ENCODE assay signal across 32 mouse cellular contexts in the genomic region with DNA sequence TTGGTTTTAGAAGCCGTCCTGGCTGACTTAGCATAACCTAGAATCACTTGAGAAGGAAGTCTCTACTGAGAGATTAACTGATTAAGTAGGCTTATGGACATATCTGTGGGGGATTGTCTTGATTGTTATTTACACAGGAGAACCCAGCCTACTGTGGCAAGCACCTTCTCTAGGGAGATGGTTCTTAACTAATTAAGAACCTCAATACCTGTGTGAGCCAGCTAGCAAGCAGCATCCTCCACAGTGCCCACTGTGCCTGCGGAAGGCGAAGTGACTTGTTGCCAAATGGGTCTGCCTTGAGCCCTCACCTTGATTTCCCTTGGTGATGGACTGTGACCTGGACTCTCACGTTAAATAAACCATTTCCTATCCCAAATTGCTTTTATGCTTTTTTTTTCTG.
"Had no signal": no experiment of that assay in that cellular context is flagged by ENCODE, and none has a peak within 500 bp of the region (broad histone marks: within the 10 kb centered on the region; RNA-seq: fewer than 3 reads in every experiment).

No protein-coding gene starts in this region.

- ATAC-seq: liver, embryonic 12.5 days; liver, postnatal 0 days; lung, postnatal 0 days; midbrain, embryonic 13.5 days; midbrain, embryonic 15.5 days; midbrain, embryonic 16.5 days had no signal

- H3K4me1 ChIP-seq: liver, embryonic 12.5 days; liver, embryonic 13.5 days; liver, embryonic 15.5 days; megakaryocyte, embryonic 14.5 days; midbrain, embryonic 12.5 days; midbrain, embryonic 13.5 days; midbrain, embryonic 15.5 days had no signal

- H3K27me3 ChIP-seq: limb, embryonic 12.5 days; limb, embryonic 13.5 days; limb, embryonic 15.5 days; liver, embryonic 12.5 days; liver, embryonic 13.5 days; liver, embryonic 15.5 days; lung, embryonic 15.5 days; megakaryocyte, embryonic 14.5 days; midbrain, embryonic 12.5 days; midbrain, embryonic 13.5 days; midbrain, embryonic 15.5 days; neural tube, embryonic 12.5 days had no signal

- H3K4me2 ChIP-seq: limb, embryonic 12.5 days; limb, embryonic 13.5 days; limb, embryonic 15.5 days; liver, embryonic 11.5 days; liver, embryonic 12.5 days; liver, embryonic 13.5 days; liver, embryonic 15.5 days; lung, embryonic 14.5 days; lung, embryonic 15.5 days; midbrain, embryonic 11.5 days; midbrain, embryonic 12.5 days; midbrain, embryonic 13.5 days; midbrain, embryonic 15.5 days; neural tube, embryonic 12.5 days had no signal

- H3K9me3 ChIP-seq: limb, embryonic 10.5 days; limb, embryonic 12.5 days; limb, embryonic 13.5 days; limb, embryonic 15.5 days; liver, embryonic 12.5 days; liver, embryonic 13.5 days; liver, embryonic 15.5 days; lung, embryonic 15.5 days; megakaryocyte, embryonic 14.5 days; midbrain, embryonic 10.5 days; midbrain, embryonic 12.5 days; midbrain, embryonic 13.5 days; midbrain, embryonic 15.5 days; neural tube, embryonic 12.5 days had no signal

- H3K36me3 ChIP-seq: limb, embryonic 10.5 days; limb, embryonic 12.5 days; limb, embryonic 13.5 days; limb, embryonic 15.5 days; liver, embryonic 12.5 days; liver, embryonic 13.5 days; liver, embryonic 15.5 days; lung, embryonic 15.5 days; midbrain, embryonic 10.5 days; midbrain, embryonic 12.5 days; midbrain, embryonic 13.5 days; midbrain, embryonic 15.5 days; neural tube, embryonic 12.5 days had no signal

- H3K27ac ChIP-seq: limb, embryonic 10.5 days; limb, embryonic 12.5 days; limb, embryonic 13.5 days; limb, embryonic 15.5 days; liver, embryonic 12.5 days; liver, embryonic 13.5 days; liver, embryonic 14.5 days; liver, embryonic 15.5 days; lung, embryonic 15.5 days; macrophage; midbrain, embryonic 10.5 days; midbrain, embryonic 12.5 days; midbrain, embryonic 13.5 days; midbrain, embryonic 15.5 days; neural tube, embryonic 12.5 days had no signal

- DNase-seq: left cerebral cortex, postnatal 4 days; liver; liver, embryonic 13.5 days; liver, postnatal 0 days; lung, adult 18-20 months; lung, adult 2 months; lung, embryonic 14.5 days; lung, postnatal 10 days; lung, postnatal 14 days; lung, postnatal 36 days; lung, postnatal 4 days; midbrain, embryonic 14.5 days had no signal

- H3K9ac ChIP-seq: limb, embryonic 12.5 days; limb, embryonic 13.5 days; limb, embryonic 15.5 days; liver, embryonic 12.5 days; liver, embryonic 13.5 days; liver, embryonic 14.5 days; liver, embryonic 15.5 days; liver, postnatal 0 days; lung, embryonic 14.5 days; lung, embryonic 15.5 days; midbrain, embryonic 12.5 days; midbrain, embryonic 13.5 days; midbrain, embryonic 15.5 days; neural tube, embryonic 12.5 days had no signal

- H3K4me3 ChIP-seq: limb, embryonic 10.5 days; limb, embryonic 12.5 days; limb, embryonic 13.5 days; limb, embryonic 15.5 days; liver, embryonic 12.5 days; liver, embryonic 13.5 days; liver, embryonic 15.5 days; lung, embryonic 15.5 days; megakaryocyte, embryonic 14.5 days; midbrain, embryonic 10.5 days; midbrain, embryonic 12.5 days; midbrain, embryonic 13.5 days; midbrain, embryonic 15.5 days; myocyte; neural tube, embryonic 12.5 days had no signal
